Mouse (Mus musculus): Measurements from ENCODE around the gene Rnf26.
A peak's percentile ranks its signal among the peaks of the same experiment; 100 is the strongest.

Gene Rnf26

GRCm38 (mm10) chr9:44075996-44076763 lies 37.1 kb downstream of the Rnf26 start:
- no peak for DNase-seq (ENCODE audit: low read depth, low spot score)

GRCm38 (mm10) chr9:44075276-44075995 lies 37.9 kb downstream of the Rnf26 start:
- no peak for DNase-seq (ENCODE audit: low read depth, low spot score)

GRCm38 (mm10) chr9:44074395-44075275 lies 38.7 kb downstream of the Rnf26 start:
- peak; percentile 39 for DNase-seq (ENCODE audit: low read depth, low spot score)

- no peak for DNase-seq (ENCODE audit: low read depth, low spot score)
Observed at GRCm38 (mm10) chr9:44073115-44073514, 40.2 kb downstream of the Rnf26 start.

- DNase-seq (ENCODE audit: low read depth, low spot score): no peak
Observed at GRCm38 (mm10) chr9:44072599-44072915, 40.8 kb downstream of the Rnf26 start.

- DNase-seq (ENCODE audit: low read depth, low spot score): no peak
Observed at GRCm38 (mm10) chr9:44071914-44072598, 41.3 kb downstream of the Rnf26 start.

GRCm38 (mm10) chr9:44070844-44071231 lies 42.5 kb downstream of the Rnf26 start:
- no peak for DNase-seq (ENCODE audit: low read depth, low spot score)

- DNase-seq (ENCODE audit: low read depth, low spot score): no peak
Observed at GRCm38 (mm10) chr9:44070113-44070843, 43.0 kb downstream of the Rnf26 start.

GRCm38 (mm10) chr9:44069252-44069651 lies 44.1 kb downstream of the Rnf26 start:
- DNase-seq (ENCODE audit: low read depth, low spot score): no peak

GRCm38 (mm10) chr9:44067960-44068330 lies 45.4 kb downstream of the Rnf26 start:
- no peak for DNase-seq (ENCODE audit: low read depth, low spot score)

- DNase-seq (ENCODE audit: low read depth, low spot score): no peak
Observed at GRCm38 (mm10) chr9:44067241-44067959, 45.9 kb downstream of the Rnf26 start.

GRCm38 (mm10) chr9:44066785-44067225 lies 46.5 kb downstream of the Rnf26 start, which contains the start of gene Usp2:
Gene Usp2 (plus strand): TSS chr9:44067021.
- DNase-seq (ENCODE audit: low read depth, low spot score): peak; percentile 98

GRCm38 (mm10) chr9:44065177-44065576 lies 48.1 kb downstream of the Rnf26 start:
- DNase-seq (ENCODE audit: low read depth, low spot score): no peak

GRCm38 (mm10) chr9:44058606-44059005 lies 54.7 kb downstream of the Rnf26 start:
- DNase-seq (ENCODE audit: low read depth, low spot score): no peak

GRCm38 (mm10) chr9:44053936-44054335 lies 59.4 kb downstream of the Rnf26 start:
- DNase-seq (ENCODE audit: low read depth, low spot score): no peak

- DNase-seq (ENCODE audit: low read depth, low spot score): peak; percentile 61
Observed at GRCm38 (mm10) chr9:44052855-44053254, 60.5 kb downstream of the Rnf26 start.

GRCm38 (mm10) chr9:44049381-44050165 lies 63.7 kb downstream of the Rnf26 start:
- no peak for DNase-seq (ENCODE audit: low read depth, low spot score)

GRCm38 (mm10) chr9:44048541-44049380 lies 64.6 kb downstream of the Rnf26 start:
- DNase-seq (ENCODE audit: low read depth, low spot score): no peak
